Mouse (Mus musculus) 3134 (cell line): Measurements from ENCODE around the gene Ndrg3.
"Not testable (repeated sequence)": the region's sequence is repeated elsewhere in the genome, so short reads cannot be mapped to it uniquely, and the experiment has no call there.

Source experiments
- DNase-seq: peaks from one replicate; pipeline ENCODE4 v3.0.0-alpha.2; 2011; ENCODE audit warnings: low spot score; ENCODE audit not compliant: insufficient read length; ENCODE audit errors: extremely low read depth

The Ndrg3 gene

GRCm38 (mm10) chr2:156904976-156905717 lies 86.7 kb downstream of the Ndrg3 start:
- peak; percentile 28 for DNase-seq

GRCm38 (mm10) chr2:156903367-156903766 lies 88.5 kb downstream of the Ndrg3 start:
- DNase-seq = no peak

DNA sequence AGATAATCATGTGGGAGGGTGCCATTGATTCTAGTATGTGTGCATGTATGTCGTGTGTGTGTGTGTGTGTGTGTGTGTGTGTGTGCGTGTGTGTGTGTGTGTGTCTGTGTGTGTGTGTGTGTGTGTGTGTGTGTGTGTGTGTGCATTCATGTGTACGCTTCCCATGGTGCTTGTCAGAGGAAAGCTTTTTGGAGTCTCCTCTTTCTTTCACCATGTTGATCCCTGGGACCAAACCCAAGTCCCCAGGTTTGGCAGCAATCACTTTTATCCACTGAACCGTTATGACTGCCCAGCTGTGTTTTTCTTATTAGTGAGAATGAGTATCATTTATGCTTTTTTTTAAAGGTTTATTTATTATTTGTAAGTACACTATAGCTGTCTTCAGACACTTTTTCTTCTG lies 89.4 kb downstream of the Ndrg3 start:
- DNase-seq = not testable (repeated sequence)

GRCm38 (mm10) chr2:156901883-156902282 lies 90.0 kb downstream of the Ndrg3 start:
- DNase-seq = no peak

GRCm38 (mm10) chr2:156901344-156901743 lies 90.5 kb downstream of the Ndrg3 start:
- DNase-seq = no peak

GRCm38 (mm10) chr2:156899184-156899583 lies 92.7 kb downstream of the Ndrg3 start:
- no peak for DNase-seq

- no peak for DNase-seq
Measured at GRCm38 (mm10) chr2:156898374-156898773, 93.5 kb downstream of the Ndrg3 start.

- DNase-seq = no peak
Measured at GRCm38 (mm10) chr2:156897034-156897433, 94.8 kb downstream of the Ndrg3 start.

DNA sequence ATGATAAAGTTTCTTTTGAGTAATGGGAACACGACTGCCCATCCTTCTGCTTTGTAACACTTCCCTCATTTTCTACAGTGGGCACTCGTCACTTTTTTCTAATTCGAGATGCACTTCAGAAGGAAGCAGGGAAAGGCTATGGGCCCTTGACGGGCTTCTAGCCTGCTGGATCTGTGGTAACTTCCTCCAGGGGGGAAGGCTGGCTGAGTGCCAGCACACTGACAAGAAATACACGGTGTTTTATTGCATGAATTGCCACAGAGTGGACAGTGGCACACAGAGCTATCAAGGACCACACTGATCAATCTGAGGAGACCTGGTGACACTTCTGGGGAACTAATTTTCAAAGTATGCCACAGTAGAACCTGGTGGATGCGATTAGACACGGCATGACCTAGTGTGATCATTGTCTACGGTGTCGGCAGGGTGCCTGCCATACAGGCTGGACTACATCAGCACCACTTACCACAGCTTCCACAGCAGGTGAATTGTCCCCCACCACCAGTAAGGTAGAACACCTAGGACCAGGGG lies 95.4 kb downstream of the Ndrg3 start:
- no peak for DNase-seq

GRCm38 (mm10) chr2:156894496-156895265 lies 97.2 kb downstream of the Ndrg3 start:
- no peak for DNase-seq

GRCm38 (mm10) chr2:156892821-156893220 lies 99.0 kb downstream of the Ndrg3 start:
- no peak for DNase-seq

GRCm38 (mm10) chr2:156892240-156892639 lies 99.6 kb downstream of the Ndrg3 start:
- DNase-seq = no peak

DNA sequence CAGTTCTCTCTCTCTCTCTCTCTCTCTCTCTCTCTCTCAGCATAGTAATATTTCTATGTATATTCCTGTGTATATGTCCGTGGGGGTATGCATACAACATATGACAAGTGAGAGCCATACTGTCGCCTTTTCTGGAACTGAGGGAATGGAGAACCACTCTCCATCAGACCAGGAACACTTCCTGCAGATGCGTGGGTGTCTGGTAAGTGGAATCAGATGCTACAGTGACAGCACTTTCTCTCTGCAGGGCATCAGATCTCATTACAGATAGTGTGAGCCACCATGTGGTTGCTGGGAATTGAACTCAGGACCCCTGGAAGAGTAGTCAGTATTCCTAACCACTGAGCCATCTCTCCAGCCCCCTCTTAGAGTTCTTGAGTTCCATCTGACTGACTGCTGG lies 103.4 kb downstream of the Ndrg3 start:
- no peak for DNase-seq

DNA sequence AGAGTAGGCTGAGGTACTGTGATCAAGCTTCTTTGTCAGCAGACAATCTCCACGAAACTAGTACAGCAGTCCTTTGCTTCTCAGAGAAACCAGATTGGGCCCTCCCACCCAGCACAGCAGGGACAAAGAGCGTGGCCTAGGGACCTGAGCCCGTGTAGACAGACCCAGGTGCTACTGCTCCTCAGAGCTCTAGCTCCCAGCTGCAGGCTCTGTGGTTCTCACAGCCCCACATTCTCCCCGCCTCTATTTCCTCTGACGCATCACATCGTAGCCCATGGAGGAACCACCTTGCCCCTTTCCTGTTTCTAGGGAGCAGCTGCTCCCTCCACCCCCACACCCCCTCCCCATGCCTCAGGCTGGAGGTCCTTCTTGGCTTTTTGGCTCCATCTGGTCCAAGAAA lies 104.8 kb downstream of the Ndrg3 start, which contains the start of gene Sla2:
Gene Sla2 (minus strand): TSS at position 176 of the 400 bp plus-strand sequence.
- no peak for DNase-seq

DNA sequence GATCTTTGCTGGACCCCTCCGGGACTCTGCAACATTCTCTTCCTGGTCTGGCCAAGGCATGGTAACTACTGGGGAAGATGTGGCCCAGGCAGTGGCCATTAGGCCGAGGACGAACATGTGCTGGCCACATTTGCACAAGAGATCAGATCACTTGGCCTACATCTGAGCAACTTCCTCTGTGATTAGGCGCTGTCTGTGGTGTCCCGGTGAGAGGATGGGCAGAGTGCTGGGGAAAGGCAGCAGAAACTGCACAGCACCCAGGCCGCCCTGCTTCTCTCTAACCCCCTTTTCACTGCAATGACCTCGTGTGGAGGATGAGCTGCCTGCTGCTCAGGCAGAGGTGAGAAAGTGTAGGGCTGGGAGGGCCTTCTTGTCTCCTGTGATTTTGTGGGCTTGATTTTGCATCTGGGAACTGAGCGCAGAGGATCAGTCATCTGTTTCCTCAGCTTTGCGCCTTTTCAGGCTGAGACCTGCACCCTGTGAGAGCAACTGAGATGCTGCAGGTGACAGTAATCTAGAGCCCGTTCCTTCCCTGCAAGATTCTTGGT lies 105.7 kb downstream of the Ndrg3 start:
- no peak for DNase-seq

DNA sequence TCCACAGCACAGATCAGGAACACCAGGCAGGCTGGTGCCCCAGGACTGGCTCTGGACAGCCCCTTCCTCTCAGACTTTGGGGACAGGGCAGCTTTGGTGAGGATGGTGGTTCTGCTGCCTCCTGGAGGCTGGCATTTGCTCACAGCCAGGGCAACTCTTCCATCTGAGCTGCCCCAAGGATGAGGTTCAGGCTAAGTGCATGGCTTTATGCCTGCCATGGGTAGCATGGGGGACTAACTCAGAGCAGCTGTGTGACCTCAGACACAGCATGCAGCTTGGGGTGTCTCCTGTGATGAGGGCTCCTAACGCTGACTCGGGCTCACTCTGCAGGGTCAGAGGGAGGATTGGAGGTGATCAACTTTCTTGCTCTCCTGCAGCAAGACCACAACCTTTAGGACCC lies 106.2 kb downstream of the Ndrg3 start:
- DNase-seq = not testable (repeated sequence)

GRCm38 (mm10) chr2:156884396-156885211 lies 107.3 kb downstream of the Ndrg3 start:
- no peak for DNase-seq

DNA sequence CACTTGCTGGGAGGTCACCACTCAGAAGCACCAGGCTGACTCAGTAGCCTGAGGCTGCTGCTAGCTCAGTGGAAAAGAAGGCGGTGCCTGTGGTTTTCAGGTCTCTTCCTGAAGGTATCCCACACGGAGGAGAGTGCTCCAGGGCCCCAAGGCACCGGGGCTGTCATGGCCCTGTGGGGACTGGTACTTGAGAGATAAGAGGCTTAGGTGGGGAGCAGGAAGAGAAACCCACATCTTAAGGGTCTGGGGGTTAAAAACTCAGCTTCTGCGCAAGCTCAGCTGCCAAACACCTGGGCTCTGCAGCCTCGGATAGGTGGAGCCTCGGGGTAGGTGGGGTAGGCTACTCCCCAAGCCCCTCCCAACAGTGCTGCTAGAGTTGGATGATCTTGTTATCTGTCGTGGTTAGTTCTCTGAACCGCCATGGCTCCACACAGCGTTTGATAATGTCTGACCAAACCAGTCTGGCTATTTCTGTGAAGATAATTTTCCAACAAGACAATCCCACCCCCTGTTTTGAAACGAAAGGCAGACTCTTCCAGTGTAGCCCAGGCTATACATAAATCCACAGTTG lies 109.3 kb downstream of the Ndrg3 start:
- DNase-seq = peak; percentile 25

GRCm38 (mm10) chr2:156879541-156879940 lies 112.3 kb downstream of the Ndrg3 start:
- DNase-seq = peak; percentile 49

GRCm38 (mm10) chr2:156877726-156878125 lies 114.1 kb downstream of the Ndrg3 start:
- peak; percentile 24 for DNase-seq
